Comparison of ENCODE assay signal across 8 mouse cellular contexts in genomic region chr13:95534131-95534561, GRCm38 (mm10). TPM values are rescaled to one million over a fixed set of nuclear protein-coding genes. Genes with fewer than 3 reads are reported as not detected.
A peak's percentile ranks its signal among the peaks of the same experiment; 100 is the strongest.
DNase-seq lines count a peak whose midpoint lies in the region; ATAC-seq and TF ChIP-seq lines count a peak whose summit lies in the region.

No protein-coding gene starts in this region.

- H3K27ac ChIP-seq in ES-E14 (ENCODE audit: insufficient read depth, low read depth, low read length, poor library complexity, severe bottlenecking) = peak overlapping the region; percentile 96
- H3K27ac ChIP-seq in hindbrain, embryonic 16.5 days (ENCODE audit: low read depth, low read length) = no peak overlapping the region

- peak overlapping the region; percentile 43 for H3K4me2 ChIP-seq in hindbrain, embryonic 16.5 days (ENCODE audit: low read length)

- H3K4me3 ChIP-seq in ES-E14 (ENCODE audit: insufficient read depth in 1 of 2, low read depth in 1 of 2, low read length in 2 of 2, poor library complexity in 1 of 2, severe bottlenecking in 1 of 2) = peak overlapping the region; percentile 42 to 43
- no peak overlapping the region; the same call in 1 of the 2 replicates for H3K4me3 ChIP-seq in hindbrain, embryonic 16.5 days (ENCODE audit: low read length)
- H3K4me3 ChIP-seq in megakaryocyte, embryonic 14.5 days (replicated peaks) = peak overlapping the region; percentile 33

- peak overlapping the region; percentile 72 for H3K9ac ChIP-seq in ES-E14 (ENCODE audit: insufficient read depth, low read depth, low read length, poor library complexity, severe bottlenecking)
- no peak overlapping the region for H3K9ac ChIP-seq in hindbrain, embryonic 16.5 days (ENCODE audit: low read depth, low read length)

- 2% methylated on average over 5 of the region's 5 CpGs for WGBS in hindbrain, embryonic 16.5 days

- no peaks in the 10 kb centered on the region for H3K36me3 ChIP-seq in ES-E14 (ENCODE audit: control insufficient read depth, insufficient read depth, low read length, poor library complexity, severe bottlenecking)
- H3K36me3 ChIP-seq in hindbrain, embryonic 16.5 days (ENCODE audit: control insufficient read depth, insufficient read depth, low read length) = no peaks in the 10 kb centered on the region
- H3K36me3 ChIP-seq in megakaryocyte, embryonic 14.5 days (replicated peaks; ENCODE audit: low read length) = no peaks in the 10 kb centered on the region

- H3K4me1 ChIP-seq in ES-E14 (ENCODE audit: control insufficient read depth in 2 of 2, insufficient read depth in 2 of 2, low read length in 2 of 2, poor library complexity in 1 of 2) = peaks cover 20 to 31% of the 10 kb centered on the region in 2 experiments
- H3K4me1 ChIP-seq in hindbrain, embryonic 16.5 days (ENCODE audit: control insufficient read depth, insufficient read depth, low read depth, low read length) = peaks cover 11% of the 10 kb centered on the region
- H3K4me1 ChIP-seq in megakaryocyte, embryonic 14.5 days = peaks cover 17% of the 10 kb centered on the region

- peak; percentile 85 for DNase-seq in ES-E14 (ENCODE audit: low read depth, low spot score)
- peak; percentile 54 for DNase-seq in embryo, embryonic 9.5 days (ENCODE audit: extremely low spot score)
- DNase-seq in adrenal gland, adult 18-20 months (ENCODE audit: low spot score in 2 of 2) = no peak
- no peak for DNase-seq in cerebellum, postnatal 25 days
- DNase-seq in adrenal gland, postnatal 4 days (ENCODE audit: low spot score in 2 of 2) = no peak
- no peak for DNase-seq in left cerebral cortex, adult 11 months (ENCODE audit: low spot score)

- peaks cover 3% of the 10 kb centered on the region; the same call in 1 of the 2 replicates for H3K27me3 ChIP-seq in hindbrain, embryonic 16.5 days (replicated peaks; ENCODE audit: control insufficient read depth, insufficient read depth, low read length)
- H3K27me3 ChIP-seq in megakaryocyte, embryonic 14.5 days (replicated peaks) = peaks cover 71% of the 10 kb centered on the region

- H3K9me3 ChIP-seq in ES-E14 (ENCODE audit: control insufficient read depth, insufficient read depth, low read depth, low read length) = no peaks in the 10 kb centered on the region
- no peaks in the 10 kb centered on the region for H3K9me3 ChIP-seq in hindbrain, embryonic 16.5 days (ENCODE audit: control insufficient read depth, low read length)
- H3K9me3 ChIP-seq in megakaryocyte, embryonic 14.5 days = peaks cover 6% of the 10 kb centered on the region; the same call in 1 of the 2 replicates

- in situ Hi-C loops in ES-E14 (cut with MboI; ENCODE audit: low sequenced_read_pairs in 2 of 2, unreplicated experiment in 2 of 2) = no loop called here

- peak; percentile 67 for ATAC-seq in hindbrain, embryonic 16.5 days

TF ChIP-seq in ES-E14, 5 proteins besides CTCF, POLR2A, EP300 and RAD21:
- 0 out of 2 replicates have a peak, but pooled peaks have one; percentile 62 for TF ChIP-seq MAFK (IDR thresholded peaks at IDR 0.05; ENCODE audit: insufficient read depth, low read depth, low read length)
- TF ChIP-seq ZC3H11A (IDR thresholded peaks at IDR 0.05; ENCODE audit: borderline replicate concordance, low read depth, low read length) = no peak
- 0 out of 2 replicates have a peak, but pooled peaks have one; percentile 26 for TF ChIP-seq ZNF384 (IDR thresholded peaks at IDR 0.05; ENCODE audit: low read depth, low read length)
- no peak for TF ChIP-seq HCFC1 (IDR thresholded peaks at IDR 0.05; ENCODE audit: borderline replicate concordance, insufficient read depth, low read length)
- TF ChIP-seq CHD2 (IDR thresholded peaks at IDR 0.05; ENCODE audit: low read depth, low read length) = peak; percentile 66; the same call in 1 of the 2 replicates

RNA-seq across cellular contexts. Expression of gene F2rl1, which starts 9.1 kb away (rescaled TPM):
- total RNA-seq in ES-E14 (2012; rRNA removed) = 51.7 and 107 TPM in 2 replicates
- 0.08 and 0.09 TPM in 2 replicates for polyA plus RNA-seq in hindbrain, embryonic 16.5 days (2015; fragmentation: Nextera tagmentation; extraction: Ambion mirVana)
- not detected in 2 replicates for polyA plus RNA-seq in megakaryocyte, embryonic 14.5 days (2012; ENCODE audit: insufficient read depth, low replicate concordance)
- total RNA-seq in adrenal gland, adult 18-20 months (2021) = under 1 TPM; 0.10 to 0.45 TPM
- total RNA-seq in adrenal gland, postnatal 4 days (2021) = 1 to 10 TPM in 1 of 2 experiments, under 1 TPM in 1; 0.42 to 3.1 TPM

RNA-seq across cellular contexts. Expression of gene S100z, which starts 55.6 kb away (rescaled TPM):
- total RNA-seq in ES-E14 (2012; rRNA removed) = not detected in 2 replicates
- not detected in 2 replicates for polyA plus RNA-seq in hindbrain, embryonic 16.5 days (2015; fragmentation: Nextera tagmentation; extraction: Ambion mirVana)
- polyA plus RNA-seq in megakaryocyte, embryonic 14.5 days (2012; ENCODE audit: insufficient read depth, low replicate concordance) = not detected in 2 replicates
- total RNA-seq in adrenal gland, adult 18-20 months (2021) = not detected
- total RNA-seq in adrenal gland, postnatal 4 days (2021) = not detected

Comparison
In these comparisons a context has a peak if more than half of its experiments do, and no peak if none do; other contexts are left out.
1. DNase-seq: peak in ES-E14 (single experiment) and embryo, embryonic 9.5 days (single experiment); none in adrenal gland, adult 18-20 months (0 of 2), cerebellum, postnatal 25 days (0 of 2), adrenal gland, postnatal 4 days (0 of 2) and left cerebral cortex, adult 11 months (single experiment).
2. RNA of gene F2rl1, which starts 9.1 kb away (total RNA-seq): 51.7 to 107 TPM in ES-E14; 0.42 to 3.1 TPM in adrenal gland, postnatal 4 days and 0.10 to 0.45 TPM in adrenal gland, adult 18-20 months; every median in the first group is over 10 times any median in the second.